Mouse (Mus musculus) midbrain, embryonic 16.5 days (tissue): ENCODE results near the gene Tmem72. TPM values are rescaled to one million over a fixed set of nuclear protein-coding genes. Genes with fewer than 3 reads are reported as not detected.

Experiments used
- ATAC-seq: fragments of 200-750 bp; cut with Nextera tagmentation; 2 replicates; pipeline ENCODE4 v1.8.0; 2017; ENCODE audit warnings: moderate TSS enrichment
- H3K27ac ChIP-seq: fragments of 300-500 bp; sonication (generic); 2 replicates; pipeline ENCODE4 v1.5.1; 2014; ENCODE audit warnings: mild to moderate bottlenecking, low read length, mixed read lengths
- H3K27me3 ChIP-seq: fragments of 300-500 bp; sonication (generic); 2 replicates; pipeline ENCODE4 v1.6.1; 2014; ENCODE audit warnings: low read depth, low read length, mixed read lengths; ENCODE audit not compliant: control insufficient read depth, insufficient read depth
- H3K36me3 ChIP-seq: fragments of 300-500 bp; sonication (generic); 2 replicates; pipeline ENCODE4 v1.6.1; 2014; ENCODE audit warnings: mild to moderate bottlenecking, low read length, moderate library complexity, mixed read lengths; ENCODE audit not compliant: control insufficient read depth, insufficient read depth
- H3K4me1 ChIP-seq: fragments of 300-500 bp; sonication (generic); 2 replicates; pipeline ENCODE4 v1.6.1; 2014; ENCODE audit warnings: mild to moderate bottlenecking, low read length, mixed read lengths; ENCODE audit not compliant: control insufficient read depth, insufficient read depth
- H3K4me2 ChIP-seq: fragments of 300-500 bp; sonication (generic); 2 replicates; pipeline ENCODE4 v1.6.1; 2014; ENCODE audit warnings: mild to moderate bottlenecking, low read length, mixed read lengths
- H3K4me3 ChIP-seq: fragments of 300-500 bp; sonication (generic); 2 replicates; pipeline ENCODE4 v1.5.1; 2014; ENCODE audit warnings: low read depth, mild to moderate bottlenecking, low read length, moderate library complexity, mixed read lengths
- H3K9ac ChIP-seq: fragments of 300-500 bp; sonication (generic); 2 replicates; pipeline ENCODE4 v1.6.1; 2014; ENCODE audit warnings: low read depth, low read length, mixed read lengths
- H3K9me3 ChIP-seq: fragments of 300-500 bp; sonication (generic); replicated peaks from 2 replicates; pipeline ENCODE4 v1.6.1; 2014; ENCODE audit warnings: mild to moderate bottlenecking, low read length, mixed read lengths; ENCODE audit not compliant: control insufficient read depth, poor library complexity, severe bottlenecking
- WGBS: fragments of 180-500 bp; shearing (Covaris S2); extraction: QIAGEN DNeasy Blood & Tissue Kit; methylation state at CpG from one replicate; pipeline ENCODE4 v1.1.7; 2014; 5-methylcytosine and 5-hydroxymethylcytosine counted together
- microRNA-seq: library from miRNA; unstranded; fragments of <30 nt; microRNA quantifications from one replicate; pipeline ENCODE4, GENCODE M21; 2017
- polyA plus RNA-seq: library from polyadenylated mRNA; unstranded; fragments of >200 nt; fragmentation: Nextera tagmentation; extraction: Ambion mirVana; gene quantifications from 2 replicates; pipeline ENCODE4 v1.2.1, GENCODE M21; 2015

Gene Tmem72
- polyA plus RNA-seq, 1 experiment from 2014 or later, result 0.75 TPM

DNA sequence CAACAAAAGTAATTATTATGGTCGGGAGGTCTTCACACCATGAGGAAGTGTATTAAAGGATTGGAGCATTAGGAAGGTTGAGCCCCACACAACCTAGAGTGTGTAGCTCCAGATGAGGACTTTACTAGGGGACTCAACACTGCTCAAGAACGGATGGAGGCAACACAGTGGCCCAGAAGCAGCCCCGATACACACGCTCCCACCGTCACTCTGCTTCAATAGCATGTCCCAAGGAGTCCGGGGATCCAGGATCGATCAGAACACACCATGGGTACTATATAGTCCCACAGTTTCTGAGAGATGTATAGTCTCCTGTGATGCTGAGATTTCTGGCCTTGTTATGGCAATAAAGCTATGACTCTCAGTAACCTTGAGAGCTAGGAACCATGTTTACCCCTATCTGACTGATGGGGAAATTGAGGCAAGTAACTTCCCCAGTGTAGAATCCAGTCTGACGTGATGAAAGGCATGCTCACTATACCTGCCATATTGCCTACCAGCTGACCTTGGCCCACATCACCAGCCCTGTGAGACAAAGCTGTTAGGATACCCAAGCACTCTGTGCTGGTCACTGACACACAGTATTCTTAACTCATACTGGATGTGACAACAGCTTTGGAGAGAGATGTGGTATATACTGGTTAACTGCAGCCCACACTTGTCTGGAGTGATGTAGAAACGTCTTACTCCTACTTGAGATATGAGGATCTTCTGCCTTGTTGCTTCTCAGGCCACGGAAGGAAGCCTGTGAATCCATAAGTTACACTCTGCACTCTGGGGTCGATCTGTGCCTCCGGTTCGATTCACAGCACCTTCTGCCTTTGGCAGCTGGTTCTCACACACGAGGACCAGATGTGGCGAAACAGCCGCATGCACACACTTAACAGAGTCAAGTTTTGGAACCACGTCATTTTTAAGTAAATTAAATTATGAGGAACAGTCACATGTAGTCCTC, 82.7 kb downstream of the Tmem72 start:
- Histone ChIP-seq H3K4me2 (no peak overlapping the region), H3K9ac (no peak overlapping the region), H3K9me3 (no peaks in the 10 kb centered on the region), H3K4me3 (no peak overlapping the region), H3K4me1 (peaks cover 5% of the 10 kb centered on the region; the same call in 1 of the 2 replicates), H3K27ac (no peak overlapping the region), H3K27me3 (no peaks in the 10 kb centered on the region), H3K36me3 (no peaks in the 10 kb centered on the region)
- WGBS, result 95% methylated on average over 17 of the region's 17 CpGs
- no peak for ATAC-seq

- Histone ChIP-seq H3K27me3 (no peaks in the 10 kb centered on the region), H3K4me3 (no peak overlapping the region), H3K9me3 (no peaks in the 10 kb centered on the region), H3K36me3 (no peaks in the 10 kb centered on the region), H3K4me2 (no peak overlapping the region), H3K9ac (no peak overlapping the region), H3K27ac (no peak overlapping the region), H3K4me1 (peaks cover 6% of the 10 kb centered on the region)
- 45% methylated on average over 1 of the region's 1 CpGs for WGBS
- ATAC-seq, result no peak
Observed at GRCm38 (mm10) chr6:116632129-116632528, 84.6 kb downstream of the Tmem72 start.

DNA sequence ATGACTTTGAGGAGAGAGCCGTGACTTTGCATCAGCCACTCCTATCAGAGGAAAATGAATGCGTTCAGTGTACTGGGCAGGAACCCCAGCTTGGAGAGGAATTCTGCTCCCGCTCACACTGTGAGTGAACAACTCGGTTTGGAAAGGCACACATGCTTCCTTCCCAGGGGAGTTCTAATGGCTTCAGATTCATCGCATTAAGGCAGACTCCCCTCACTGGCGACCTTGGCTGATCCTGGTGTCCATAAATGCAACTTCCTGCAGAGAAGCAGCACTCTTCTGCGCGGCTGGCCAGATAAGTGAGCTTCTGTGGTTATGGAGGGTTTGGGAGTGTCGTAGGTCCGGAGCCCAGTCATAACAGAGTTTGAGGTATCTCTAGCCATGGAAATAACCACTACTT, 86.9 kb downstream of the Tmem72 start:
- Histone ChIP-seq H3K9me3 (no peaks in the 10 kb centered on the region), H3K4me1 (peaks cover 13% of the 10 kb centered on the region), H3K9ac (no peak overlapping the region), H3K4me3 (no peak overlapping the region), H3K4me2 (no peak overlapping the region), H3K27ac (peak overlapping the region; percentile 95; the same call in 1 of the 2 replicates), H3K27me3 (no peaks in the 10 kb centered on the region), H3K36me3 (peaks cover 3% of the 10 kb centered on the region; the same call in 1 of the 2 replicates)
- no peak for ATAC-seq
- 88% methylated on average over 10 of the region's 10 CpGs for WGBS

Small RNA genes within 50 kb of the gene (microRNA-seq; reads per million reads assigned to microRNA genes)
- not detected for gene Mir7043

Other genes with a start within 250 kb of the Tmem72 start
- not detected in 2 replicates for gene Olfr211, start 227.8 kb downstream of the Tmem72 start, polyA plus RNA-seq
- not detected in 2 replicates for gene Olfr212, start 210.4 kb downstream of the Tmem72 start, polyA plus RNA-seq
- not detected in 2 replicates for gene Olfr213, start 178.5 kb downstream of the Tmem72 start, polyA plus RNA-seq
- 0.36 TPM in 2 replicates for gene Gm5580, start 165.8 kb downstream of the Tmem72 start, polyA plus RNA-seq
- not detected in 2 replicates for gene Olfr214, start 162.7 kb downstream of the Tmem72 start, polyA plus RNA-seq
- not detected in 2 replicates for gene Olfr215, start 132.7 kb downstream of the Tmem72 start, polyA plus RNA-seq
- 135 and 158 TPM in 2 replicates for gene Zfp422, start 87.9 kb downstream of the Tmem72 start, polyA plus RNA-seq
- 8.4 and 10.8 TPM in 2 replicates for gene Depp1, start 66.3 kb downstream of the Tmem72 start, polyA plus RNA-seq
- 8.3 and 8.7 TPM in 2 replicates for gene Rassf4, start 43.0 kb downstream of the Tmem72 start, polyA plus RNA-seq